Mouse (Mus musculus): ENCODE measurements around the gene Serpina3f. TPM values are rescaled to one million over a fixed set of nuclear protein-coding genes. Genes with fewer than 3 reads are reported as not detected.

Gene Serpina3f
- total RNA-seq, 2 experiments from 2014 or later: 0.16 TPM; not detected in 1

GRCm38 (mm10) chr12:104261041-104261440 lies 46.7 kb downstream of the Serpina3f start:
- no peak for DNase-seq

GRCm38 (mm10) chr12:104262863-104263262 lies 48.5 kb downstream of the Serpina3f start, which contains the start of gene Serpina3i:
Gene Serpina3i (plus strand): TSS chr12:104263122.
- DNase-seq: no peak

GRCm38 (mm10) chr12:104266374-104266773 lies 52.0 kb downstream of the Serpina3f start:
- DNase-seq: no peak

Other genes starting within 250 kb of the Serpina3f start
- gene Serpina11, start 224.6 kb upstream of the Serpina3f start, total RNA-seq (2021): not detected
- not detected for gene Serpina9, start 200.8 kb upstream of the Serpina3f start, total RNA-seq (2021)
- gene Serpina12, start 170.1 kb upstream of the Serpina3f start, total RNA-seq (2021): not detected
- gene Serpina5, start 113.4 kb upstream of the Serpina3f start, total RNA-seq (2021): not detected
- gene Serpina3a, start 101.8 kb upstream of the Serpina3f start, total RNA-seq (2021): not detected
- gene Serpina3b, start 86.5 kb upstream of the Serpina3f start, total RNA-seq (2021): not detected
- 1 to 10 TPM; 1.1 to 3.0 TPM for gene Serpina3c, start 60.7 kb upstream of the Serpina3f start, total RNA-seq (2021)
- under 1 TPM in 1 of 2 experiments, not detected in 1; 0.38 TPM for gene Serpina3g, start 21.7 kb downstream of the Serpina3f start, total RNA-seq (2021)
- gene Serpina3i, start 48.6 kb downstream of the Serpina3f start, total RNA-seq (2021): under 1 TPM in 1 of 2 experiments, not detected in 1; 0.77 TPM
- gene Serpina3j, start 100.0 kb downstream of the Serpina3f start, total RNA-seq (2021): not detected
- under 1 TPM in 1 of 2 experiments, not detected in 1; 0.59 TPM for gene Serpina3k, start 123.9 kb downstream of the Serpina3f start, total RNA-seq (2021)
- gene Serpina3m, start 123.9 kb downstream of the Serpina3f start, total RNA-seq (2021): under 1 TPM; 0.21 to 0.23 TPM
- 1 to 10 TPM; 1.2 to 1.9 TPM for gene Serpina3n, start 192.2 kb downstream of the Serpina3f start, total RNA-seq (2021)

All from gastrocnemius, postnatal 10 days (tissue).